25 mouse cellular contexts compared by ENCODE assay signal in the genomic region with DNA sequence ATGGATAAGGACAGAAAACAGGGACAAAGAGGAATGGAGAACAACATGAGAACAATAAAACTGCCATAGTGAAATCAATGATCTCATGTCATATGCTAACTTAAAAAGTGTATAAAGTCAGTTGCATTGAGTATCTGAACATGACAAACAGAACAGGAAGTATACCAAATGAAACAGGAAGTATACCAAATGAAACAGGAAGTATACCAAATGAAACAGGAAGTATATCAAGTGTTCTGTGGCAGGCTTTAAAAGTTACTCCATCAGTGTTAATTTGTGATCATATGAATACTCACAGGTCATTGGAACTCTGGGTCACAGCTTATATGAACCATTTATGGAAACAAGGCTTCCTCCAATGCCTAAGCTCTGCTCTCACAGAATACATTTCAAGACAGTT.
"Had no signal": no experiment of that assay in that cellular context is flagged by ENCODE, and none has a peak within 500 bp of the region (broad histone marks: within the 10 kb centered on the region; RNA-seq: fewer than 3 reads in every experiment).

No protein-coding gene starts in this region.

- H3K4me2 ChIP-seq: heart, embryonic 11.5 days; heart, embryonic 13.5 days; heart, embryonic 15.5 days; hindbrain, embryonic 12.5 days; hindbrain, embryonic 14.5 days; intestine, embryonic 15.5 days; limb, embryonic 13.5 days; limb, embryonic 15.5 days; liver, embryonic 12.5 days had no signal

- H3K36me3 ChIP-seq: heart, embryonic 13.5 days; heart, embryonic 15.5 days; hindbrain, embryonic 10.5 days; hindbrain, embryonic 12.5 days; intestine, embryonic 15.5 days; limb, embryonic 13.5 days; limb, embryonic 15.5 days; liver, embryonic 12.5 days had no signal

- H3K27ac ChIP-seq: gastrocnemius, adult 2 months; heart, adult 2 months; heart, embryonic 13.5 days; heart, embryonic 15.5 days; hindbrain, embryonic 10.5 days; hindbrain, embryonic 12.5 days; hindbrain, embryonic 14.5 days; intestine, embryonic 15.5 days; limb, embryonic 13.5 days; limb, embryonic 15.5 days; liver, embryonic 12.5 days had no signal

- H3K4me3 ChIP-seq: gastrocnemius, adult 2 months; heart, adult 2 months; heart, embryonic 13.5 days; heart, embryonic 15.5 days; hindbrain, embryonic 10.5 days; hindbrain, embryonic 12.5 days; intestine, embryonic 15.5 days; limb, embryonic 13.5 days; limb, embryonic 15.5 days; liver, embryonic 12.5 days had no signal

- H3K9me3 ChIP-seq: heart, embryonic 13.5 days; heart, embryonic 15.5 days; hindbrain, embryonic 10.5 days; hindbrain, embryonic 12.5 days; intestine, embryonic 15.5 days; limb, embryonic 13.5 days; limb, embryonic 15.5 days had no signal

- H3K4me1 ChIP-seq: heart, embryonic 13.5 days; heart, embryonic 15.5 days; hindbrain, embryonic 10.5 days; hindbrain, embryonic 12.5 days; intestine, embryonic 15.5 days; liver, embryonic 12.5 days had no signal

- DNase-seq: gastrocnemius, adult 2 months; gastrocnemius, postnatal 10 days; gastrocnemius, postnatal 25 days; heart, adult 2 months; heart, postnatal 4 days; kidney, adult 18-20 months; kidney, adult 8-10 months; kidney, postnatal 14 days; kidney, postnatal 36 days; layer of hippocampus, adult 9-11 months; layer of hippocampus, postnatal 36 days; left cerebral cortex, postnatal 4 days had no signal

- H3K27me3 ChIP-seq: heart, embryonic 13.5 days; heart, embryonic 15.5 days; hindbrain, embryonic 12.5 days; intestine, embryonic 15.5 days; limb, embryonic 13.5 days; limb, embryonic 15.5 days; liver, embryonic 12.5 days had no signal

- ATAC-seq: hindbrain, embryonic 16.5 days; inflammation-experienced regulatory T-cells, adult 6 months; intestine, embryonic 15.5 days; intestine, postnatal 0 days; liver, embryonic 12.5 days had no signal

- H3K9ac ChIP-seq: heart, embryonic 13.5 days; heart, embryonic 15.5 days; hindbrain, embryonic 12.5 days; hindbrain, embryonic 14.5 days; intestine, embryonic 15.5 days; limb, embryonic 13.5 days; limb, embryonic 15.5 days; liver, embryonic 12.5 days had no signal
